Mouse (Mus musculus): ENCODE measurements around the gene Lgr4. TPM values are rescaled to one million over a fixed set of nuclear protein-coding genes. Genes with fewer than 3 reads are reported as not detected.

Gene Lgr4
- polyA plus RNA-seq, 1 experiment from 2014 or later = 20.7 TPM

- Histone ChIP-seq H3K27me3 (no peaks in the 10 kb centered on the region), H3K9ac (no peak overlapping the region), H3K4me2 (replicated peaks) (no peak overlapping the region), H3K9me3 (replicated peaks) (no peaks in the 10 kb centered on the region), H3K27ac (replicated peaks) (no peak overlapping the region), H3K4me1 (peaks cover 31% of the 10 kb centered on the region), H3K36me3 (no peaks in the 10 kb centered on the region), H3K4me3 (replicated peaks) (no peak overlapping the region)
- 53% methylated on average over 3 of the region's 3 CpGs for WGBS
- ATAC-seq (ENCODE audit: insufficient number of reproducible peaks, low FRiP score, low TSS enrichment, low read depth) = no peak
Measured at GRCm38 (mm10) chr2:109950311-109950710, 32.9 kb downstream of the Lgr4 start.

- Histone ChIP-seq H3K9me3 (replicated peaks) (no peaks in the 10 kb centered on the region), H3K27me3 (no peaks in the 10 kb centered on the region), H3K36me3 (no peaks in the 10 kb centered on the region), H3K4me3 (replicated peaks) (no peak overlapping the region), H3K4me2 (replicated peaks) (no peak overlapping the region), H3K4me1 (peaks cover 30% of the 10 kb centered on the region), H3K9ac (no peak overlapping the region), H3K27ac (replicated peaks) (no peak overlapping the region)
- 73% methylated on average over 4 of the region's 4 CpGs for WGBS
- ATAC-seq (ENCODE audit: insufficient number of reproducible peaks, low FRiP score, low TSS enrichment, low read depth) = no peak
Measured at GRCm38 (mm10) chr2:109951050-109951449, 33.6 kb downstream of the Lgr4 start.

- no peak overlapping the region for H3K9ac ChIP-seq
- ATAC-seq (ENCODE audit: insufficient number of reproducible peaks, low FRiP score, low TSS enrichment, low read depth) = peak; percentile 70; the same call in 1 of the 2 replicates
- peak overlapping the region; percentile 60 for H3K27ac ChIP-seq (replicated peaks)
- peaks cover 30% of the 10 kb centered on the region for H3K4me1 ChIP-seq
- no peak overlapping the region for H3K4me3 ChIP-seq (replicated peaks)
- no peaks in the 10 kb centered on the region for H3K9me3 ChIP-seq (replicated peaks)
- no peak overlapping the region for H3K4me2 ChIP-seq (replicated peaks)
- H3K27me3 ChIP-seq = no peaks in the 10 kb centered on the region
- no peaks in the 10 kb centered on the region for H3K36me3 ChIP-seq
- WGBS = 65% methylated on average over 10 of the region's 10 CpGs
Measured at GRCm38 (mm10) chr2:109953048-109953717, 35.7 kb downstream of the Lgr4 start.

DNA sequence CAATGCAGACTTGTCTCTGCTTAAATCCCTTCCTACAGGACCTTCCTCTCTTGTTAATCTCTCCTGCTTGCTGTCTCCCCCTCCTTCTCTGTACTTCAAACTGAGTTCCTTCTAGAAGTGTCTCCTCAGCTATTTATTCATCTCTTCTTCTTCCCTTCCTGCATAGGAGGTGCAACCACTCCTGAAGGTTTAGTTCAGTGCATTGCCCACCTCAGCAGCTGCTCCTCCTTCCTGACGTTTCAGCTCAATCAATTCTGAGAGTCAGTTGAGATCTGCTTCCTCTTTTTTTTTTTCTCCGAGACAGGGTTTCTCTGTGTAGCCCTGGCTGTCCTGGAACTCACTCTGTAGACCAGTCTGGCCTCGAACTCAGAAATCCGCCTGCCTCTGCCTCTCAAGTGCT, 36.4 kb downstream of the Lgr4 start:
- 67% methylated on average over 4 of the region's 4 CpGs for WGBS
- no peaks in the 10 kb centered on the region for H3K27me3 ChIP-seq
- no peak for ATAC-seq (ENCODE audit: insufficient number of reproducible peaks, low FRiP score, low TSS enrichment, low read depth)

GRCm38 (mm10) chr2:109955060-109955459, 37.6 kb downstream of the Lgr4 start:
- H3K9me3 ChIP-seq (replicated peaks) = no peaks in the 10 kb centered on the region
- WGBS = 64% methylated on average over 5 of the region's 5 CpGs
- no peak overlapping the region for H3K27ac ChIP-seq (replicated peaks)
- ATAC-seq (ENCODE audit: insufficient number of reproducible peaks, low FRiP score, low TSS enrichment, low read depth) = no peak
- no peak overlapping the region for H3K9ac ChIP-seq
- H3K4me2 ChIP-seq (replicated peaks) = no peak overlapping the region
- no peaks in the 10 kb centered on the region for H3K27me3 ChIP-seq
- peaks cover 36% of the 10 kb centered on the region for H3K4me1 ChIP-seq
- H3K4me3 ChIP-seq (replicated peaks) = no peak overlapping the region
- H3K36me3 ChIP-seq = no peaks in the 10 kb centered on the region

More for the DNA sequence above, 36.4 kb downstream of the Lgr4 start:
- no peak overlapping the region for H3K4me3 ChIP-seq (replicated peaks)
- H3K27ac ChIP-seq (replicated peaks) = no peak overlapping the region
- H3K4me1 ChIP-seq = peaks cover 30% of the 10 kb centered on the region
- H3K9ac ChIP-seq = no peak overlapping the region
- no peaks in the 10 kb centered on the region for H3K36me3 ChIP-seq
- H3K4me2 ChIP-seq (replicated peaks) = no peak overlapping the region
- no peaks in the 10 kb centered on the region for H3K9me3 ChIP-seq (replicated peaks)

GRCm38 (mm10) chr2:109955910-109956309, 38.5 kb downstream of the Lgr4 start:
- WGBS = 69% methylated on average over 5 of the region's 5 CpGs

GRCm38 (mm10) chr2:109956785-109957184, 39.3 kb downstream of the Lgr4 start:
- H3K4me3 ChIP-seq (replicated peaks) = no peak overlapping the region
- H3K27me3 ChIP-seq = no peaks in the 10 kb centered on the region
- WGBS = 68% methylated on average over 4 of the region's 4 CpGs
- H3K9ac ChIP-seq = no peak overlapping the region
- no peak overlapping the region for H3K4me2 ChIP-seq (replicated peaks)
- peaks cover 39% of the 10 kb centered on the region for H3K4me1 ChIP-seq
- H3K36me3 ChIP-seq = no peaks in the 10 kb centered on the region
- no peaks in the 10 kb centered on the region for H3K9me3 ChIP-seq (replicated peaks)
- H3K27ac ChIP-seq (replicated peaks) = no peak overlapping the region
- ATAC-seq (ENCODE audit: insufficient number of reproducible peaks, low FRiP score, low TSS enrichment, low read depth) = no peak

More at GRCm38 (mm10) chr2:109955910-109956309, 38.5 kb downstream of the Lgr4 start:
- Histone ChIP-seq H3K27me3 (no peaks in the 10 kb centered on the region), H3K4me3 (replicated peaks) (no peak overlapping the region), H3K9me3 (replicated peaks) (no peaks in the 10 kb centered on the region), H3K27ac (replicated peaks) (no peak overlapping the region), H3K4me1 (peaks cover 38% of the 10 kb centered on the region), H3K36me3 (no peaks in the 10 kb centered on the region), H3K4me2 (replicated peaks) (no peak overlapping the region), H3K9ac (no peak overlapping the region)
- ATAC-seq (ENCODE audit: insufficient number of reproducible peaks, low FRiP score, low TSS enrichment, low read depth) = no peak

- Histone ChIP-seq H3K27ac (replicated peaks) (0 out of 2 replicates have a peak overlapping the region, but pooled peaks have one; percentile 3), H3K9ac (no peak overlapping the region), H3K4me1 (peaks cover 29% of the 10 kb centered on the region), H3K4me2 (replicated peaks) (no peak overlapping the region), H3K36me3 (no peaks in the 10 kb centered on the region), H3K9me3 (replicated peaks) (no peaks in the 10 kb centered on the region), H3K27me3 (no peaks in the 10 kb centered on the region), H3K4me3 (replicated peaks) (no peak overlapping the region)
- 79% methylated on average over 4 of the region's 4 CpGs for WGBS
- ATAC-seq (ENCODE audit: insufficient number of reproducible peaks, low FRiP score, low TSS enrichment, low read depth) = no peak
Measured at GRCm38 (mm10) chr2:109958692-109959406, 41.4 kb downstream of the Lgr4 start.

DNA sequence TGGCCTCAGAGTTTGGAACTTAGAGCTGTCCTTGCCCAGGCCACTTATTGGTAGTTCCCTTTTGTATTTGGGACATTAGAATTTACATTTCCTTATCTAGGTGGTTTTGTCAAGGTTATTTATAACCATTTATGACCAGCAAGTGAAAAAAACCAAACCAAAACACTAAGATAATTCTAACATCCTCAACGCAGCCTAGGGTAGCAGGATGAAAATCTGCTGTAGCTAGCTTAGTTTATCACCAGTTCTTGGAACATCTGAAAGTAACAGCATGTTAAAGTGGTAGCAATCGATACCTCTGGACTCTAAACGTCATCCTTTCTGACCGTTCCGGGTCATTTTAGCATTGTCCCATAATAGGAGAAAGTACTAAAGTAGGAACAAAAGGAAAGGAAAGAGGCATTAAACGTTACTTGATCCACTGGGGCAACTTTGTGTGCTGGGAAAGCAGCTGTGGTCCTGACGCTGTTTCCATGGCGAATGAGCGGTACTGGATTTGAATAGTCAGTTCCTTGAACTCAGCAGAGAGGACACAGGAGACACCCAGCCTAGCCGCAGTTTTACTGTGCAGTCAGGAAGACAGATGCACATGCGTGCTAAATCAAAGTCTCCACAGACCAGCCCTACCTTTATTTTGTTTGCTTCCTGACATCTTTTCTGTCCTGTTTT, 42.1 kb downstream of the Lgr4 start:
- H3K4me3 ChIP-seq (replicated peaks) = no peak overlapping the region
- no peak overlapping the region for H3K4me2 ChIP-seq (replicated peaks)
- H3K9ac ChIP-seq = no peak overlapping the region
- peaks cover 26% of the 10 kb centered on the region for H3K4me1 ChIP-seq
- H3K27ac ChIP-seq (replicated peaks) = 0 out of 2 replicates have a peak overlapping the region, but pooled peaks have one; percentile 3
- no peaks in the 10 kb centered on the region for H3K9me3 ChIP-seq (replicated peaks)
- ATAC-seq (ENCODE audit: insufficient number of reproducible peaks, low FRiP score, low TSS enrichment, low read depth) = no peak
- no peaks in the 10 kb centered on the region for H3K36me3 ChIP-seq
- WGBS = 52% methylated on average over 11 of the region's 11 CpGs
- no peaks in the 10 kb centered on the region for H3K27me3 ChIP-seq

- WGBS = 45% methylated on average over 3 of the region's 3 CpGs
Measured at GRCm38 (mm10) chr2:109960246-109960645, 42.8 kb downstream of the Lgr4 start.

DNA sequence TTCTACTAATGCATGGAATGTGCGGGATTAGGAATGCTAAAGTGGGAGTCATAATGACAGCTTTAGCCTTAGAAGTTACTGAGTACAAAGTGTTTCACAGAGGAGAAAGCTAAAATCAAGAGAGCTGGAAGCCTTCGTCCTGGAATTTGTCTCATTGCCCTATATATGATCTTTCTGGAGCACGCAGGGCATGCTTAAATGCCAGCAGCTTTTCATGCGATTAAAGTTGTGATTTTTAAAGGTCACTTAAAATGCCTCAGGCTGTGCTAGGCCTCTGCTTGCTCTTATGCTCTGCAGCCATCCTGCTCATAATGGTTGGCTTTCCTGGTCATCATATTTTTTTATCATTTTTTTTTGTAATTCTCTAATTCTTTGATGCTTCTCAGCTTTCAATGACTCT, 43.7 kb downstream of the Lgr4 start:
- ATAC-seq (ENCODE audit: insufficient number of reproducible peaks, low FRiP score, low TSS enrichment, low read depth) = no peak
- Histone ChIP-seq H3K4me3 (replicated peaks) (no peak overlapping the region), H3K9me3 (replicated peaks) (no peaks in the 10 kb centered on the region), H3K4me1 (peaks cover 21% of the 10 kb centered on the region), H3K9ac (no peak overlapping the region), H3K36me3 (no peaks in the 10 kb centered on the region), H3K27me3 (no peaks in the 10 kb centered on the region), H3K27ac (replicated peaks) (peak overlapping the region; percentile 25; the same call in 1 of the 2 replicates), H3K4me2 (replicated peaks) (no peak overlapping the region)
- WGBS = 41% methylated on average over 4 of the region's 4 CpGs

More at GRCm38 (mm10) chr2:109960246-109960645, 42.8 kb downstream of the Lgr4 start:
- ATAC-seq (ENCODE audit: insufficient number of reproducible peaks, low FRiP score, low TSS enrichment, low read depth) = no peak
- H3K27ac ChIP-seq (replicated peaks) = no peak overlapping the region
- no peaks in the 10 kb centered on the region for H3K9me3 ChIP-seq (replicated peaks)
- no peak overlapping the region for H3K4me3 ChIP-seq (replicated peaks)
- no peak overlapping the region for H3K9ac ChIP-seq
- no peaks in the 10 kb centered on the region for H3K27me3 ChIP-seq
- H3K36me3 ChIP-seq = no peaks in the 10 kb centered on the region
- H3K4me1 ChIP-seq = peaks cover 19% of the 10 kb centered on the region
- H3K4me2 ChIP-seq (replicated peaks) = no peak overlapping the region
